Mouse (Mus musculus): Measurements from ENCODE around the gene Agap1.
"Not testable (repeated sequence)": the region's sequence is repeated elsewhere in the genome, so short reads cannot be mapped to it uniquely, and the experiment has no call there.

Agap1 gene

GRCm38 (mm10) chr1:89461881-89462280, 7.3 kb downstream of the Agap1 start:
- DNase-seq, result no peak

GRCm38 (mm10) chr1:89463138-89463537, 8.5 kb downstream of the Agap1 start:
- no peak for DNase-seq

GRCm38 (mm10) chr1:89465417-89466002, 10.9 kb downstream of the Agap1 start:
- no peak for DNase-seq

- DNase-seq, result peak; percentile 55
Measured at GRCm38 (mm10) chr1:89467321-89468069, 12.9 kb downstream of the Agap1 start.

GRCm38 (mm10) chr1:89468141-89468540, 13.5 kb downstream of the Agap1 start:
- DNase-seq, result no peak

GRCm38 (mm10) chr1:89471430-89471829, 16.8 kb downstream of the Agap1 start:
- DNase-seq, result no peak

GRCm38 (mm10) chr1:89471891-89472290, 17.3 kb downstream of the Agap1 start:
- DNase-seq, result no peak

- DNase-seq, result no peak
Measured at GRCm38 (mm10) chr1:89473946-89474345, 19.3 kb downstream of the Agap1 start.

GRCm38 (mm10) chr1:89474853-89475252, 20.2 kb downstream of the Agap1 start:
- no peak for DNase-seq

GRCm38 (mm10) chr1:89477033-89477432, 22.4 kb downstream of the Agap1 start:
- DNase-seq, result no peak

GRCm38 (mm10) chr1:89478571-89479460, 24.2 kb downstream of the Agap1 start:
- DNase-seq, result no peak

GRCm38 (mm10) chr1:89481154-89481553, 26.5 kb downstream of the Agap1 start:
- DNase-seq, result peak; percentile 45

GRCm38 (mm10) chr1:89482812-89483211, 28.2 kb downstream of the Agap1 start:
- DNase-seq, result no peak

GRCm38 (mm10) chr1:89486891-89487290, 32.3 kb downstream of the Agap1 start:
- no peak for DNase-seq

GRCm38 (mm10) chr1:89489111-89489971, 34.7 kb downstream of the Agap1 start:
- DNase-seq, result peak; percentile 70

- no peak for DNase-seq
Measured at GRCm38 (mm10) chr1:89493177-89493576, 38.6 kb downstream of the Agap1 start.

GRCm38 (mm10) chr1:89494816-89495215, 40.2 kb downstream of the Agap1 start:
- no peak for DNase-seq

- no peak for DNase-seq
Measured at GRCm38 (mm10) chr1:89496204-89496603, 41.6 kb downstream of the Agap1 start.

GRCm38 (mm10) chr1:89500925-89501324, 46.3 kb downstream of the Agap1 start:
- no peak for DNase-seq

GRCm38 (mm10) chr1:89501346-89501745, 46.7 kb downstream of the Agap1 start:
- no peak for DNase-seq

- DNase-seq, result not testable (repeated sequence)
Measured at GRCm38 (mm10) chr1:89501891-89502290, 47.3 kb downstream of the Agap1 start.

- DNase-seq, result no peak
Measured at GRCm38 (mm10) chr1:89509196-89509595, 54.6 kb downstream of the Agap1 start.
